Mouse (Mus musculus) granulocyte monocyte progenitor cell, adult 5-6 weeks (primary cell): ENCODE data around the gene Chd1l. TPM values are rescaled to one million over a fixed set of nuclear protein-coding genes. Genes with fewer than 3 reads are reported as not detected.

Source experiments
- ATAC-seq: replicated peaks from 2 replicates; pipeline ENCODE4 v1.8.0; 2016; ENCODE audit warnings: mild to moderate bottlenecking, moderate TSS enrichment, inconsistent platforms; ENCODE audit not compliant: poor library complexity, severe bottlenecking
- total RNA-seq, 2 experiments: library from RNA; stranded (forward) in 1 of 2; stranded (reverse) in 1 of 2; fragments of 200-712, 200-1000 nt in 1 of 2; fragments of >200 nt in 1 of 2; fragmentation: Nextera tagmentation in 1 of 2; gene quantifications; 2 replicates each; pipeline ENCODE4 v1.2.3; 2014 to 2017

The Chd1l gene
- total RNA-seq, 2 experiments from 2014 or later: 13.7 to 55.6 TPM

GRCm38 (mm10) chr3:97620657-97621056 is 10.7 kb upstream of the Chd1l start:
- ATAC-seq: no peak

- no peak for ATAC-seq
These were observed 7.9 kb upstream of the Chd1l start for GRCm38 (mm10) chr3:97617899-97618298.

- peak; percentile 39; the same call in 1 of the 2 replicates for ATAC-seq
These were observed 7.3 kb upstream of the Chd1l start for GRCm38 (mm10) chr3:97617091-97617825.

GRCm38 (mm10) chr3:97615933-97616332 is 5.9 kb upstream of the Chd1l start:
- ATAC-seq: peak; percentile 90

- ATAC-seq: no peak
These were observed 5.2 kb upstream of the Chd1l start for GRCm38 (mm10) chr3:97615154-97615553.

- ATAC-seq: no peak
These were observed 1.0 kb upstream of the Chd1l start for GRCm38 (mm10) chr3:97611021-97611420.

GRCm38 (mm10) chr3:97609201-97609844 is 680 bp downstream of the Chd1l start:
- peak; percentile 53 for ATAC-seq

GRCm38 (mm10) chr3:97600050-97600832 is 9.8 kb downstream of the Chd1l start:
- ATAC-seq: no peak

GRCm38 (mm10) chr3:97596796-97597195 is 13.2 kb downstream of the Chd1l start:
- ATAC-seq: no peak

GRCm38 (mm10) chr3:97595066-97595465 is 14.9 kb downstream of the Chd1l start:
- no peak for ATAC-seq

- peak; percentile 79 for ATAC-seq
These were observed 15.9 kb downstream of the Chd1l start for GRCm38 (mm10) chr3:97594140-97594539.

- no peak for ATAC-seq
These were observed 16.9 kb downstream of the Chd1l start for GRCm38 (mm10) chr3:97593089-97593488.

- ATAC-seq: no peak
These were observed 19.3 kb downstream of the Chd1l start for GRCm38 (mm10) chr3:97590699-97591098.

GRCm38 (mm10) chr3:97587656-97588055 is 22.3 kb downstream of the Chd1l start:
- ATAC-seq: 0 out of 2 replicates have a peak, but pooled peaks have one; percentile 9

- peak; percentile 86 for ATAC-seq
These were observed 24.4 kb downstream of the Chd1l start for GRCm38 (mm10) chr3:97585383-97586160.

- no peak for ATAC-seq
These were observed 36.2 kb downstream of the Chd1l start for GRCm38 (mm10) chr3:97573807-97574206.

GRCm38 (mm10) chr3:97564588-97564987 is 45.4 kb downstream of the Chd1l start:
- no peak for ATAC-seq

- ATAC-seq: no peak
These were observed 51.4 kb downstream of the Chd1l start for GRCm38 (mm10) chr3:97558554-97558953.

- no peak for ATAC-seq
These were observed 63.8 kb downstream of the Chd1l start for GRCm38 (mm10) chr3:97546205-97546604.

GRCm38 (mm10) chr3:97540171-97540570 is 69.8 kb downstream of the Chd1l start:
- ATAC-seq: no peak
